Mouse (Mus musculus): ENCODE measurements around the gene Reln. TPM values are rescaled to one million over a fixed set of nuclear protein-coding genes. Genes with fewer than 3 reads are reported as not detected.

Gene Reln
- polyA plus RNA-seq, 1 experiment = 1.6 TPM

GRCm38 (mm10) chr5:21986311-21986710, 358.2 kb downstream of the Reln start:
- TF ChIP-seq GATA1 (IDR thresholded peaks at IDR 0.05; ENCODE audit: low read length) (no peak), TAL1 (IDR thresholded peaks at IDR 0.05; ENCODE audit: low read length) (no peak)
- peaks cover 2% of the 10 kb centered on the region; the same call in 1 of the 2 replicates for H3K36me3 ChIP-seq (ENCODE audit: control insufficient read depth)
- H3K4me1 ChIP-seq (ENCODE audit: control insufficient read depth) = no peaks in the 10 kb centered on the region
- H3K27me3 ChIP-seq (ENCODE audit: control insufficient read depth) = no peaks in the 10 kb centered on the region
- no peak overlapping the region for H3K4me3 ChIP-seq (replicated peaks)
- H3K9me3 ChIP-seq (ENCODE audit: control insufficient read depth, low read length) = peaks cover 6% of the 10 kb centered on the region

- Histone ChIP-seq H3K4me1 (ENCODE audit: control insufficient read depth) (no peaks in the 10 kb centered on the region), H3K9me3 (ENCODE audit: control insufficient read depth, low read length) (no peaks in the 10 kb centered on the region), H3K4me3 (replicated peaks) (no peak overlapping the region), H3K27me3 (ENCODE audit: control insufficient read depth) (no peaks in the 10 kb centered on the region), H3K36me3 (ENCODE audit: control insufficient read depth) (no peaks in the 10 kb centered on the region; the same call in 1 of the 2 replicates)
- TF ChIP-seq TAL1 (IDR thresholded peaks at IDR 0.05; ENCODE audit: low read length) (no peak), GATA1 (IDR thresholded peaks at IDR 0.05; ENCODE audit: low read length) (no peak)
Observed at GRCm38 (mm10) chr5:21983021-21983667, 361.4 kb downstream of the Reln start.

GRCm38 (mm10) chr5:21981216-21981615, 363.3 kb downstream of the Reln start:
- no peaks in the 10 kb centered on the region for H3K4me1 ChIP-seq (ENCODE audit: control insufficient read depth)
- no peak for TF ChIP-seq GATA1 (IDR thresholded peaks at IDR 0.05; ENCODE audit: low read length)
- no peak for TF ChIP-seq TAL1 (IDR thresholded peaks at IDR 0.05; ENCODE audit: low read length)
- no peak overlapping the region for H3K4me3 ChIP-seq (replicated peaks)
- no peaks in the 10 kb centered on the region for H3K9me3 ChIP-seq (ENCODE audit: control insufficient read depth, low read length)
- H3K27me3 ChIP-seq (ENCODE audit: control insufficient read depth) = no peaks in the 10 kb centered on the region
- no peaks in the 10 kb centered on the region; the same call in 1 of the 2 replicates for H3K36me3 ChIP-seq (ENCODE audit: control insufficient read depth)

GRCm38 (mm10) chr5:21980544-21980943, 364.0 kb downstream of the Reln start:
- no peaks in the 10 kb centered on the region for H3K9me3 ChIP-seq (ENCODE audit: control insufficient read depth, low read length)
- H3K4me1 ChIP-seq (ENCODE audit: control insufficient read depth) = no peaks in the 10 kb centered on the region
- no peak overlapping the region for H3K4me3 ChIP-seq (replicated peaks)
- no peaks in the 10 kb centered on the region; the same call in 1 of the 2 replicates for H3K36me3 ChIP-seq (ENCODE audit: control insufficient read depth)
- H3K27me3 ChIP-seq (ENCODE audit: control insufficient read depth) = no peaks in the 10 kb centered on the region
- TF ChIP-seq GATA1 (IDR thresholded peaks at IDR 0.05; ENCODE audit: low read length) (no peak), TAL1 (IDR thresholded peaks at IDR 0.05; ENCODE audit: low read length) (no peak)

GRCm38 (mm10) chr5:21973266-21974010, 371.1 kb downstream of the Reln start:
- H3K27me3 ChIP-seq (ENCODE audit: control insufficient read depth) = no peaks in the 10 kb centered on the region
- TF ChIP-seq TAL1 (IDR thresholded peaks at IDR 0.05; ENCODE audit: low read length) = no peak
- no peak for TF ChIP-seq GATA1 (IDR thresholded peaks at IDR 0.05; ENCODE audit: low read length)
- no peaks in the 10 kb centered on the region for H3K9me3 ChIP-seq (ENCODE audit: control insufficient read depth, low read length)
- H3K4me1 ChIP-seq (ENCODE audit: control insufficient read depth) = no peaks in the 10 kb centered on the region
- no peak overlapping the region for H3K4me3 ChIP-seq (replicated peaks)
- H3K36me3 ChIP-seq (ENCODE audit: control insufficient read depth) = peaks cover 2% of the 10 kb centered on the region; the same call in 1 of the 2 replicates

GRCm38 (mm10) chr5:21961796-21962195, 382.7 kb downstream of the Reln start:
- TF ChIP-seq TAL1 (IDR thresholded peaks at IDR 0.05; ENCODE audit: low read length) (no peak), GATA1 (IDR thresholded peaks at IDR 0.05; ENCODE audit: low read length) (no peak)
- no peak overlapping the region for H3K4me3 ChIP-seq (replicated peaks)
- no peaks in the 10 kb centered on the region; the same call in 1 of the 2 replicates for H3K36me3 ChIP-seq (ENCODE audit: control insufficient read depth)
- H3K4me1 ChIP-seq (ENCODE audit: control insufficient read depth) = no peaks in the 10 kb centered on the region
- H3K27me3 ChIP-seq (ENCODE audit: control insufficient read depth) = no peaks in the 10 kb centered on the region
- no peaks in the 10 kb centered on the region for H3K9me3 ChIP-seq (ENCODE audit: control insufficient read depth, low read length)

GRCm38 (mm10) chr5:21960151-21960550, 384.4 kb downstream of the Reln start:
- Histone ChIP-seq H3K27me3 (ENCODE audit: control insufficient read depth) (no peaks in the 10 kb centered on the region), H3K4me3 (replicated peaks) (no peak overlapping the region), H3K4me1 (ENCODE audit: control insufficient read depth) (no peaks in the 10 kb centered on the region), H3K9me3 (ENCODE audit: control insufficient read depth, low read length) (no peaks in the 10 kb centered on the region), H3K36me3 (ENCODE audit: control insufficient read depth) (no peaks in the 10 kb centered on the region; the same call in 1 of the 2 replicates)
- TF ChIP-seq TAL1 (IDR thresholded peaks at IDR 0.05; ENCODE audit: low read length) (no peak), GATA1 (IDR thresholded peaks at IDR 0.05; ENCODE audit: low read length) (no peak)

- Histone ChIP-seq H3K4me3 (replicated peaks) (no peak overlapping the region), H3K27me3 (ENCODE audit: control insufficient read depth) (no peaks in the 10 kb centered on the region), H3K9me3 (ENCODE audit: control insufficient read depth, low read length) (no peaks in the 10 kb centered on the region), H3K4me1 (ENCODE audit: control insufficient read depth) (no peaks in the 10 kb centered on the region), H3K36me3 (ENCODE audit: control insufficient read depth) (no peaks in the 10 kb centered on the region; the same call in 1 of the 2 replicates)
- TF ChIP-seq GATA1 (IDR thresholded peaks at IDR 0.05; ENCODE audit: low read length) (no peak), TAL1 (IDR thresholded peaks at IDR 0.05; ENCODE audit: low read length) (no peak)
Observed at GRCm38 (mm10) chr5:21957586-21957985, 386.9 kb downstream of the Reln start.

- no peaks in the 10 kb centered on the region for H3K9me3 ChIP-seq (ENCODE audit: control insufficient read depth, low read length)
- TF ChIP-seq TAL1 (IDR thresholded peaks at IDR 0.05; ENCODE audit: low read length) = no peak
- no peak for TF ChIP-seq GATA1 (IDR thresholded peaks at IDR 0.05; ENCODE audit: low read length)
- H3K27me3 ChIP-seq (ENCODE audit: control insufficient read depth) = no peaks in the 10 kb centered on the region
- H3K4me1 ChIP-seq (ENCODE audit: control insufficient read depth) = no peaks in the 10 kb centered on the region
- no peak overlapping the region for H3K4me3 ChIP-seq (replicated peaks)
- no peaks in the 10 kb centered on the region; the same call in 1 of the 2 replicates for H3K36me3 ChIP-seq (ENCODE audit: control insufficient read depth)
Observed at GRCm38 (mm10) chr5:21957061-21957460, 387.4 kb downstream of the Reln start.

Measured in erythroblast, embryonic 14.5 days (primary cell).